In genomic region chr3:114107099-114107498, GRCm38 (mm10) we compare ENCODE assay signal across 15 mouse cellular contexts.
DNase-seq lines count a peak whose midpoint lies in the region; TF ChIP-seq lines count a peak whose summit lies in the region.
"Had no signal": no experiment of that assay in that cellular context is flagged by ENCODE, and none has a peak within 500 bp of the region (broad histone marks: within the 10 kb centered on the region; RNA-seq: fewer than 3 reads in every experiment).

No protein-coding gene starts in this region.

- DNase-seq in cerebellum, postnatal 10 days, result peak; percentile 30 to 33
- DNase-seq in cerebellum, adult 18-20 months, result no peak
- DNase-seq in left cerebral cortex, adult 2 months (ENCODE audit: extremely low spot score in 1 of 2, low spot score in 2 of 2), result no peak
- no peak for DNase-seq in left cerebral cortex, adult 9 months (ENCODE audit: low spot score in 2 of 2)
- DNase-seq in ES-CJ7 (ENCODE audit: low read depth, low spot score), result peak; percentile 16
- peak; percentile 3 for DNase-seq in embryo, embryonic 9.5 days (ENCODE audit: extremely low spot score)
- DNase-seq in frontal cortex, postnatal 36 days (ENCODE audit: low spot score in 2 of 2), result no peak
- no peak for DNase-seq in left cerebral cortex, postnatal 10 days (ENCODE audit: extremely low spot score in 1 of 2, low spot score in 2 of 2)
- DNase-seq: cerebellum, adult 2 months; gastrocnemius, postnatal 36 days; heart, postnatal 4 days had no signal

- H3K27ac ChIP-seq in left cerebral cortex, adult 2 months, result no peak overlapping the region
- H3K27ac ChIP-seq: limb, embryonic 13.5 days; neural tube, embryonic 12.5 days had no signal

- no peak overlapping the region for H3K4me3 ChIP-seq in left cerebral cortex, adult 2 months
- H3K4me3 ChIP-seq: erythroblast, embryonic 14.5 days; limb, embryonic 13.5 days; megakaryocyte, embryonic 14.5 days; neural tube, embryonic 12.5 days had no signal

- TF ChIP-seq CTCF in left cerebral cortex, adult 2 months (IDR thresholded peaks at IDR 0.05), result peak; percentile 64

- intact Hi-C loops in left cerebral cortex, adult 2 months (cut with DNase I), result loop anchor here (10.0 kb wide), 1 partner anchor 452 kb away; no protein-coding TSS in a partner anchor
- intact Hi-C loops in left cerebral cortex, postnatal 10 days (cut with DNase I), result loop anchor here (5.0 kb wide), 1 partner anchor 1535 kb away; no protein-coding TSS in a partner anchor

Comparison
In these comparisons a context has a peak if more than half of its experiments do, and no peak if none do; other contexts are left out.
1. DNase-seq: peak in cerebellum, postnatal 10 days (2 of 2), ES-CJ7 (single experiment) and embryo, embryonic 9.5 days (single experiment); none in cerebellum, adult 18-20 months (0 of 2), left cerebral cortex, adult 2 months (0 of 2), left cerebral cortex, adult 9 months (0 of 2), frontal cortex, postnatal 36 days (0 of 2) and left cerebral cortex, postnatal 10 days (0 of 2).